Mouse (Mus musculus): ENCODE measurements around the gene Fam169a. TPM values are rescaled to one million over a fixed set of nuclear protein-coding genes. Genes with fewer than 3 reads are reported as not detected.
"Not testable (repeated sequence)": the region's sequence is repeated elsewhere in the genome, so short reads cannot be mapped to it uniquely, and the experiment has no call there.

Gene Fam169a
- total and polyA plus RNA-seq, 2 experiments from 2014 or later: 2.0 to 2.3 TPM

GRCm38 (mm10) chr13:97137466-97138400, 70.6 kb downstream of the Fam169a start, which contains the start of the genes Gfm2 and Nsa2:
Gene Gfm2 (plus strand): TSS chr13:97137937.
Gene Nsa2 (minus strand): TSS chr13:97137937.
- TF ChIP-seq CTCF (IDR thresholded peaks at IDR 0.05; ENCODE audit: low read depth): no peak
- no peak for TF ChIP-seq EP300 (IDR thresholded peaks at IDR 0.05; ENCODE audit: low read depth)
- Histone ChIP-seq H3K4me3 (ENCODE audit: low read depth, low read length) (peak within 1 kb of the TSS; percentile 91), H3K4me1 (ENCODE audit: control insufficient read depth, insufficient read depth) (peaks cover 3% of the 10 kb centered on the region; the same call in 1 of the 2 replicates), H3K9ac (replicated peaks; ENCODE audit: low read depth, low read length) (peak within 1 kb of the TSS; percentile 92), H3K27me3 (ENCODE audit: control insufficient read depth, insufficient read depth, low read length) (no peaks in the 10 kb centered on the region), H3K27ac (ENCODE audit: low read depth) (peak within 1 kb of the TSS; percentile 94), H3K36me3 (replicated peaks; ENCODE audit: control insufficient read depth, insufficient read depth, low read length) (peaks cover 24% of the 10 kb centered on the region), H3K9me3 (replicated peaks; ENCODE audit: control insufficient read depth, low read length) (no peaks in the 10 kb centered on the region), H3K4me2 (ENCODE audit: low read depth, low read length) (peak within 1 kb of the TSS; percentile 77)
- WGBS: under 1% methylated on average over 57 of the region's 57 CpGs
- peak; percentile 98 for ATAC-seq (ENCODE audit: insufficient read depth, low read depth)
- peak; percentile 94 for DNase-seq (ENCODE audit: low spot score)

GRCm38 (mm10) chr13:97138404-97138931, 71.4 kb downstream of the Fam169a start:
- not testable (repeated sequence) for DNase-seq (ENCODE audit: low spot score); H3K4me1 ChIP-seq (ENCODE audit: control insufficient read depth, insufficient read depth); H3K27me3 ChIP-seq (ENCODE audit: control insufficient read depth, insufficient read depth, low read length); H3K9me3 ChIP-seq (replicated peaks; ENCODE audit: control insufficient read depth, low read length); ATAC-seq (ENCODE audit: insufficient read depth, low read depth)
- 30% methylated on average over 8 of the region's 8 CpGs for WGBS
- H3K36me3 ChIP-seq (replicated peaks; ENCODE audit: control insufficient read depth, insufficient read depth, low read length): peaks cover 24% of the 10 kb centered on the region
- peak overlapping the region; percentile 91 for H3K4me3 ChIP-seq (ENCODE audit: low read depth, low read length)
- peak overlapping the region; percentile 92 for H3K9ac ChIP-seq (replicated peaks; ENCODE audit: low read depth, low read length)
- H3K27ac ChIP-seq (ENCODE audit: low read depth): peak overlapping the region; percentile 94
- peak overlapping the region; percentile 63 for H3K4me2 ChIP-seq (ENCODE audit: low read depth, low read length)

GRCm38 (mm10) chr13:97142321-97142720, 75.2 kb downstream of the Fam169a start:
- DNase-seq (ENCODE audit: low spot score): no peak
- no peak for TF ChIP-seq CTCF (IDR thresholded peaks at IDR 0.05; ENCODE audit: low read depth)
- no peak for TF ChIP-seq EP300 (IDR thresholded peaks at IDR 0.05; ENCODE audit: low read depth)
- 81% methylated on average over 7 of the region's 7 CpGs for WGBS

GRCm38 (mm10) chr13:97145834-97146233, 78.7 kb downstream of the Fam169a start:
- DNase-seq (ENCODE audit: low spot score) (peak; percentile 17), ATAC-seq (ENCODE audit: insufficient read depth, low read depth) (no peak)
- no peak overlapping the region for H3K27ac ChIP-seq (ENCODE audit: low read depth)

More at GRCm38 (mm10) chr13:97142321-97142720, 75.2 kb downstream of the Fam169a start:
- peaks cover 3% of the 10 kb centered on the region; the same call in 1 of the 2 replicates for H3K4me1 ChIP-seq (ENCODE audit: control insufficient read depth, insufficient read depth)
- no peaks in the 10 kb centered on the region for H3K27me3 ChIP-seq (ENCODE audit: control insufficient read depth, insufficient read depth, low read length)
- peaks cover 31% of the 10 kb centered on the region for H3K36me3 ChIP-seq (replicated peaks; ENCODE audit: control insufficient read depth, insufficient read depth, low read length)
- H3K9ac ChIP-seq (replicated peaks; ENCODE audit: low read depth, low read length): no peak overlapping the region
- no peaks in the 10 kb centered on the region for H3K9me3 ChIP-seq (replicated peaks; ENCODE audit: control insufficient read depth, low read length)
- no peak overlapping the region for H3K4me3 ChIP-seq (ENCODE audit: low read depth, low read length)
- no peak overlapping the region for H3K27ac ChIP-seq (ENCODE audit: low read depth)
- H3K4me2 ChIP-seq (ENCODE audit: low read depth, low read length): no peak overlapping the region
- ATAC-seq (ENCODE audit: insufficient read depth, low read depth): no peak

GRCm38 (mm10) chr13:97175520-97176264, 108.6 kb downstream of the Fam169a start:
- WGBS: 85% methylated on average over 10 of the region's 10 CpGs
- Histone ChIP-seq H3K4me1 (ENCODE audit: control insufficient read depth, insufficient read depth) (no peaks in the 10 kb centered on the region), H3K9ac (replicated peaks; ENCODE audit: low read depth, low read length) (no peak overlapping the region), H3K27ac (ENCODE audit: low read depth) (no peak overlapping the region), H3K4me3 (ENCODE audit: low read depth, low read length) (no peak overlapping the region), H3K27me3 (ENCODE audit: control insufficient read depth, insufficient read depth, low read length) (no peaks in the 10 kb centered on the region), H3K9me3 (replicated peaks; ENCODE audit: control insufficient read depth, low read length) (no peaks in the 10 kb centered on the region), H3K4me2 (ENCODE audit: low read depth, low read length) (no peak overlapping the region), H3K36me3 (replicated peaks; ENCODE audit: control insufficient read depth, insufficient read depth, low read length) (peaks cover 90% of the 10 kb centered on the region)
- DNase-seq (ENCODE audit: low spot score) (no peak), ATAC-seq (ENCODE audit: insufficient read depth, low read depth) (no peak)
- TF ChIP-seq EP300 (IDR thresholded peaks at IDR 0.05; ENCODE audit: low read depth): no peak
- no peak for TF ChIP-seq CTCF (IDR thresholded peaks at IDR 0.05; ENCODE audit: low read depth)

More at GRCm38 (mm10) chr13:97145834-97146233, 78.7 kb downstream of the Fam169a start:
- Histone ChIP-seq H3K9ac (replicated peaks; ENCODE audit: low read depth, low read length) (no peak overlapping the region), H3K36me3 (replicated peaks; ENCODE audit: control insufficient read depth, insufficient read depth, low read length) (peaks cover 61% of the 10 kb centered on the region), H3K27me3 (ENCODE audit: control insufficient read depth, insufficient read depth, low read length) (no peaks in the 10 kb centered on the region), H3K4me2 (ENCODE audit: low read depth, low read length) (no peak overlapping the region), H3K4me3 (ENCODE audit: low read depth, low read length) (no peak overlapping the region), H3K4me1 (ENCODE audit: control insufficient read depth, insufficient read depth) (no peaks in the 10 kb centered on the region), H3K9me3 (replicated peaks; ENCODE audit: control insufficient read depth, low read length) (no peaks in the 10 kb centered on the region)
- peak; percentile 61 for TF ChIP-seq CTCF (IDR thresholded peaks at IDR 0.05; ENCODE audit: low read depth)
- no peak for TF ChIP-seq EP300 (IDR thresholded peaks at IDR 0.05; ENCODE audit: low read depth)
- WGBS: 56% methylated on average over 4 of the region's 4 CpGs
